Mouse (Mus musculus): ENCODE results near the gene Hexim2.

Hexim2 gene

DNA sequence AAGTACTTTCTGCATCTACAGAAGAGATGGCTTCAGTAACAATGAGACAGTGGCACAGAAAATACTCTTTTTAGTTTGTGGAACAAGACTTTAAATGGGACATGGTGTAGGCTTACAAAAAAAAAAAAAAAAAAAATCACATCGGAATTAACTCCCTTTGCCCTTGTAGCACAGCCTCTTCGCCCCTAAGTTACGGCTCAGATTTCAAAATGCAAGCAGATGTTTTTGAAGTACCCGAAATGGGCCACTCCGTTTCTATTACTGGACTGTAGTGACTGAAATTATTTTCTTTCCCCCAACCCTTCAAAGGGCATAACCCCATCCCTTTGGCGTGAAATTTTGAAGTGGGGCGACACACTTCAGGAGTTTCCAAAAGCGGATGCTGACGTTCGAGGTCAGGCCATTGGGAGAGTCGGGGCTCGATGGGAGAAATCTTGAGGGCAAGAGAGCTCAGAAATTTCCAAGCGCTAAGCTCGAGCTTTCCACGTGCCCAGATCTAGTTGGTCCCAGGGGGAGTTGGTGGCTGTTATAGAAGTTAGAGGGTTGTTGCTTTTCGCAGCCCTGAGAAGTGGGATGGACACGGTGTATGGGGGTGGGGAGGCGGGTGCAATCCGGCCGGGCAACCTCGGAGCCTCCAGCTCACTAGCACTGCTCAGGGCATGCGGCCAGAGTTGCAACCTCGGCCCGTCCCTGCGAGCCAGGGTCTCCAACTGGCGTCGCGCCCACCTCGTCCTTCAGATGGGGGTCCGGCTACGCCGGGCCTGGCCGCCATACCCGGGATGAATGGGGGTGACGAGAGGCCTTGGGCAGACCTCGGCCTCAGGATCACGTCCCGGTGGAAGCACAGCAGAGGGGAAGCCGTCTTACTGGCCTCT lies at the start of gene Hexim2:
Gene Hexim2, plus strand, starts transcription at position 729 of the 875 bp plus-strand sequence.
- peak in 1 of 2 experiments; percentile 42 for DNase-seq (ENCODE audit: low read depth in 2 of 2, low spot score in 2 of 2)

DNA sequence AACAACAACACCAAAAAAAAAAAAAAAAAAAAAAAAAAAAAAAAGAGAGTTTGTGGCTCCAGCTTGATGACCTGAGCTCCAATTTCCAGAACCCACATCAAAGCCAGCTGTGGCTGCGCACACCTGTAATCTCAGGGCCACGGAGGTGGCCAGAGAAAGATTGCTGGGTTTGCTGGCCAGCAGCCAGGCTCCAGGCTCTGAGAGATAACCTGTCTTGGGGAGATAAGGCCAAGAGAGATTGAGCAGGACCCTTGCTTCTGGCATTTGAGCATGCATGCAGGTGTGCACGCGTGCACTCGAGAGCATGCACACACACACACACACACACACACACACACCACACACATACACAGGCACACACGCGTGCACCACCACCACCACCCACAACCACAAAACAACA lies 38.9 kb upstream of the Hexim2 start:
- no peak for DNase-seq (ENCODE audit: low read depth in 2 of 2, low spot score in 2 of 2)

DNA sequence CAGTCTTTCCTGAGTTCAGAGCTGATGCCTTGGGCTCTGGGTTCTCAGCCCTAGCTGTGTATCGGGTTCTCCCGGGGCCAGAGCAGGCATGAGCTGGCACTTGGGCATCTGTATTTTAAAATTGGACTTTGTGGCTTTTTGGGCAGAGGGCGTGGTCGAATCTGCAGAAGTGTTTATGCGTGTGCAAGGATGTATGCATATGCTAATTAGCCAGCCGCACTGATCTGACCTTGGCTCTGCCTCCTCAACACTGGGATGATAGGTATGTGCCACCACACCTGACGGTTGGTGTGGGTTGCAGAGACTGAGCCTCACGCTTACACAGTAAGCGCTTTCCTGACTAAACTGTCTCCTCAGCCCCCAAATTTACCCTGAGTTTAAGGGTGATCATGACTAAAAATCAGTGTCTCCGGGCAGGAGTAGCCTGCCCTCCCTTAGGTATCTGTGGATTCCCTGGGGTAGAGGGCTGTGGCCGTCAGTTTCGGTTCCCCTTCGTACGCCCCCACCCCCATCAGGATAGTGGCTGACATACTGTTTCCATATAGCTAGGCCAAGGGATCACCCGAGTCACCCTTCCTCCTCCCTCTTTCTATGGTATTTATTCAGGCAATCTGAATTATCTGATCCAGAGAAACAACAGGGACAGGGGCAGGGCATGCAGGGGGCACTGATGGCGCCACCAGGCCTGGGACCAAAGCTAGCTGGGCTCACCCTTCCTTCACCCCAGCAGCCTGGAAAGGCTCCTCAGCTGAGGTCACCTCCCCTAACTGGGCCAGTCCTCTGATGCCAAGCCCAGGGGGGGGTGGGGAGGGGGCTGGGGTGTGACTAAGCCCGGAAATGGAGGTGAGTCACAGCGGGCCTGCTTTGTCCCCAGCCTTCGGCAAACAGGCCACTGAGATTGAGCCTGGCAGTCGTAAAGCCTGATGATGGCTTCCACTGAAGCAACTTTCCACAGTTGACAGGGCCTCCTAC lies 38.1 kb upstream of the Hexim2 start:
- no peak for DNase-seq (ENCODE audit: low read depth in 2 of 2, low spot score in 2 of 2)

DNA sequence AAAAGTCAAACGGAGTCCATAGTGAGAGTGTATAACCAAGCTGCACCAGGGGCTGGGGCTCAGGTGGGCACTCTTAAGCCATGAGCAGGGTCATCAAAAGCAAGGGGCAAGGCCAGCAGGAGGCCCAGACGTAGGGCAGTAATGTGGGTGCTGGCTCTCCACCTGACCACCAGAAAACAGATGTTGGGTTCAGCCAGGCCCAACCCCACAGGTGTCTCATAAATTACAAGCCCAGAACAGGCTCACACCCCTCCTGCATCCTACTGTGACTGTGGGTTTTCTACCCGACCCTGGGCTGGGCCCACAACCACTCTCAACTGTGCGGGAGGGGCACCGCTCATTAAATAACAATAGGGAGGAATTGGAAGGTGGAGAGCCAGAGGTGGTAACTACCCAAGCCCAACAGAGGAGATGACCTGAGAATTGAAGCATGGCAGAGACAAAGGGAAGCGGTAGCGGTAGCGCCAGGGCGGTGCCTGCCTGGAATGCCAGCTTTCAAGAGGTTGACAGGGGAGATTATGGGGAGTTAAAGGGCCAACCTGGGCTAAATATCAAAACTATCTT lies 37.0 kb upstream of the Hexim2 start:
- DNase-seq (ENCODE audit: low read depth in 2 of 2, low spot score in 2 of 2): no peak

DNA sequence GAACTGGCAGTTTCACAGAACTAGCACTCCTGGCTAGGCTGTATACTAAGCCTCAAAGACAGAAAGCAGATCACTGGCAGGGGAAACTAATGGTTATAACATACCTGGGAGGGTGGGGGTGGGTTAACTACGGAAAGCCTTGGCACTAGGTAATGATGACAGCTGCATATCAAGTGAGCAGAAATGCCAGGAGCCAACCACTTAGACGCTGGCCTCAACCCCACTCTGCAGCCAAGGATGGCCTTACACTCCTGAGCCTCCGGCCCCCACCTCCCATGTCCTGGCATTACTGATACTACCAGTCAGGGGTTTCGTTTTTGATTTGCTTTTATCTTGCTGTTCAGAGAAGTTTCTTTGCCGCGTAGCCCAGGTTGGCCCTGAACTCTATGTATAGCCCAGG lies 36.4 kb upstream of the Hexim2 start:
- no peak for DNase-seq (ENCODE audit: low read depth in 2 of 2, low spot score in 2 of 2)

DNA sequence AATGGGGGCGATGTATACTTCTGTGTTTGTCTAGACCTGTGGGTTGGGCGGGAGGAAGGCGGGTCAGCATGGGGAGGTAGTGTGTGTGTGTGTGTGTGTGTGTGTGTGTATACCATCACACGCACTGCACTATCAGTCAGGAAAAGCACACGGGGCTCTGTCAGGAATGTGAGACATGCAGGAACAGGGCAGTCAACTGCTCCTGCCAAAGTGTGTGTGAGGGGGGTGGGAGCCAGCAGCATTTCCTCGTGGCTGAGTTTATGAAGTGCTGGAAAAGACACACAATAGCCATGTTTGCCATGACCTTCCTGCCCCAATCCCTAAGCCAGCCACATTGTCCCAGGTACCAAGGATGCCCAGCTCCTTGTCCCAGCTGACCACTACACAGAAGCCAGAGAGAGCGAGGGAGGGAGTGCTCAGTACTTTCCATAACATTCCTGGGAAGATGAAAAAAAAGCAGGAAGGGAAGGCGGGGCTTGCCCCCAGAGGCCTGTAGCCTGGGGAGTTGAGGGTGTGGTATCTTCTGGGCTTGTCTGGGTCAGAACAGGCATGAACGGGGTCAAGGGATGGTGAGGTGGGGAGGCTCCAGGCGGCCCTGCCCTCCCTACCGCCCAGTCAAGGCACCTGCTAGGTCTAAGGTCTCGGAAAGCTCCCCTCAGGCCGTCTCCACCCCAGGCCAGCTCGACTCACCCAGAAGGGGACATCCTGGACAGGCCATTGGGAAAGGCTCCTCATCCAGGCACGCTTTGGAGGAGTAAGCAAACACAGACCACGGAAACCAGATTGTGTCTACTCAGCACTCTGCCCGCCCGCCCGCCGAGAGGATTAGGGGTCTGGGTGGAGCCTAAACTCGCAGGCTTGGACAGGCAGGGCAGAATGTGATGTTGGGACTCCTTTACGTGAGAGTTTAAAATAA lies 35.0 kb upstream of the Hexim2 start:
- DNase-seq (ENCODE audit: low read depth in 2 of 2, low spot score in 2 of 2): no peak

DNA sequence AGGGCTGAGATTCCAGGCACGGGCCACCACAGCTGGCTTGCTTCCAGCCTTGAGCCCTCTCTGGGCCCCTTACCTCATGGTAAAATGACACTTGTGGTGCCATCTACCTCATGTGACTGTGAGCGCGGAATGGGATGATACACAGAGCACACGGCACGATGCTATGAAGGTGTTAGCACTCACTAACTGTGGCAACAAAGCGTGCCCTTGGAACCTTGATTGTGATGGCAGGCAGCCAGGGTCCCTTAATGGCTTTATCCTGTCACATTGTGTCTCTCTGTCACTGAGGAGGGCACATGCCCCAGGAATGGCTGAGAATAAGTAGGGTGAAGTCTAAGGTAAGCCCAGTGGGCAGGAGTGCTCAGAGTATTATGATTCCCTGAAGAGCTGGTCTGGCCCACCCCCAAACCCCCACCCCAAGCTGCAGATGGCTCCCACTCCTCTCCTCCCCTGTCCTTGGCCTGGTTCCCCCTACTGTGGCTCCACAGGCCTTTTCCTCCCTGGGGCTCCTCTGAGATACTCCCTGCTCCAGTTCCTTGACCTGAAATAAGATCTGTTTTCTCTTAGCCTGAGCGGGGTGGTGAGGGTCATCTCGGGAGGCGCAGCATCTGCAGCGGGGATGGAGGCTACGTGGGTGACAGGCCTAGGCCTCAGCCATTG lies 33.6 kb upstream of the Hexim2 start:
- no peak for DNase-seq (ENCODE audit: low read depth in 2 of 2, low spot score in 2 of 2)

DNA sequence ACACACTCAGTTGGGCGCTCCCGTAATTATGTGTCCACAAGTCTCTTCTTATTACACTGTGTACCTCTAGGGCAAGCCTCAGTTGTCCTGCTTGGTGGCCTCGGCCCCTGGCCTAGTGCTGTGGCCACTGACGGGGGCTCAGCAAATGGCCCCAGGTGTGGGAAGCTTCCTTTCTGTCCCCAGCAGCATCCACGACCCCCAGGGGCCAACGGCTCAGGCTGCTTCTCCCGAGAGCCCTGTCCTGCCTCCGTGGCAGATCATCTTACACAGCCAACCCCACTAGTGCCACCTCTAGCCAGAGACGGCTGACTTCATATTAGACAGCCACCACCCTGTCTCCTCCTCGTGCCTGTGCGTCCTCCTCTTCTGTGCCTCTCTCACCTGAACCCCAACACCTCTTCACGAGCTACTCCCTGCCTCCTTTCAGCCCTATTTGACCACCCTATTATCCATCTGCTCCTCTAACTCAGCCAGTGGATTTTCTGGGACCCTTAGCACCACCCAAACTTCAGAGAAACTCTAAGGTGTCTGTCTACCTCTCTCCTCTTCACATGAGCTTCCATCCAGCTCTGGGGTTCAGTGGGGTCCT lies 32.8 kb upstream of the Hexim2 start:
- DNase-seq (ENCODE audit: low read depth in 2 of 2, low spot score in 2 of 2): no peak

DNA sequence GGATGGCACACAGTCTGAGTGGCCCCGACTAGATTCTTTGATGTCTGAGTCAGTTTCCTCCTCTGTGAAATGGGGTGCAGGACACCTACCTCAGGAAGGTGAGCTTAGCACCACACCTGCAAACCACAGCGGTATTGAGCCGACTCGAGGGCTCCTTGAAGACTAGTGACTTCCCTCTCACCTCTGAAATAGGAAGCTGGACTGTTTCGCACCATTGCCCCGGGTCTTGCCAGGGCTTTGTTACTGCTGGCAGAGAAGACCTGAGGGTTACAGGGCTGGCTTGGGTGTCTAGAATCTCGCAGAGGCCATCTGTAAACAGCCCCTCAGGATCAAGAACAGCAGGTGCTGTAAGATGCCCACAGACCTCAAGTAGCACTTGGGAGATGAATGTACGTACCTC lies 31.9 kb upstream of the Hexim2 start:
- no peak for DNase-seq (ENCODE audit: low read depth in 2 of 2, low spot score in 2 of 2)

DNA sequence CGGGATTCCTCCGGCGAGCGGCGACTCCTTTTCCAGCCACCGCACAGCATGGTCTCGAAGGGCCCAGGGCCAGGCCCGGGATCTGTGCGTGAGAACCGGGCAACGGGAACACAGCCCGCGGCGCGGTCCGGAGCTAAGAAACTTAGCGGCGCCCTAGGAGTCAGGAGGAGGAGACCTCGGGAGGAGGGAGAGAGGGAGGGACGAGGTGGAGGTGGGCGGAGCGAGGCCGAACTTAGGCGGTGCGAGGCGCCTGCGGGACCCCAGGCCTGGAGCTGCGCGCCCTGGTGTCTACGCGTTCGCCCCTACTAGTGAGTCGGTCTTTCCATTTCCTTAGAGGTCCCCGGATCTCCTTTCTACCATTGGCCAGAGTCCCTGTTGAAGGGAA lies 30.8 kb upstream of the Hexim2 start, which contains the start of the genes Plcd3 and Acbd4:
Gene Plcd3, minus strand, starts transcription at position 178 of the 385 bp plus-strand sequence.
Gene Acbd4, plus strand, starts transcription at position 202 of the 385 bp plus-strand sequence.
- peak in 1 of 2 experiments; percentile 27 for DNase-seq (ENCODE audit: low read depth in 2 of 2, low spot score in 2 of 2)

DNA sequence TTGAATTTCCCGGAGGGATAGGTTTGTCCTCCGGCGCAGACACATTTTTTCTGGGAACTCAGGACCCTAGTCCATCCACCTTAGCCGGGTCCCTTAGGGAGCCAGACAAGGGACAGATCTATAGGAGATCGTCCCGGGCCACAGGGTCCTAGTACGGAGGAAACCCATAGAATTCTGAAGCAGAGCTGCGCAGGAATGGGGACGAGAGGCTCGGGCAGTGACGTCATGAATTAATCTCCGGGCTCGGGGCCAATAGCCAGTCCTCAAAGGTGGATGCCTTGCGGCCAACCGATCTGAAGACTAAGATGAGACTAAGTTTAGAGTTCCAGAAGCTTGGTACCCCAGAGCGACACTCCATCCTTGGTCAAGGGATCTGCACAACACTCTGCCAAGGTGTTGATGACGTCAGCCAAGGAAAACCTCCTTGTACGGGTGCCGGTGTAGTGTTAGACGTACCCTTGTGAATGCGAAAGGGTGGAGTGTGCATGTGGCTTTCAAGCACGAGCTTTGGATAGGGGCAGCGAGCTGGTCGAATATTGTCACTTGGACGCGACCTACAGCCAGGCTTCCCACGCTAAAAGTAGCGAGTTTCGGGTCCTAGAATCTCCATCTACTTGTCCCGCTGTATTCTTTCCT lies 30.2 kb upstream of the Hexim2 start:
- DNase-seq (ENCODE audit: low read depth in 2 of 2, low spot score in 2 of 2): peak in 1 of 2 experiments; percentile 28

DNA sequence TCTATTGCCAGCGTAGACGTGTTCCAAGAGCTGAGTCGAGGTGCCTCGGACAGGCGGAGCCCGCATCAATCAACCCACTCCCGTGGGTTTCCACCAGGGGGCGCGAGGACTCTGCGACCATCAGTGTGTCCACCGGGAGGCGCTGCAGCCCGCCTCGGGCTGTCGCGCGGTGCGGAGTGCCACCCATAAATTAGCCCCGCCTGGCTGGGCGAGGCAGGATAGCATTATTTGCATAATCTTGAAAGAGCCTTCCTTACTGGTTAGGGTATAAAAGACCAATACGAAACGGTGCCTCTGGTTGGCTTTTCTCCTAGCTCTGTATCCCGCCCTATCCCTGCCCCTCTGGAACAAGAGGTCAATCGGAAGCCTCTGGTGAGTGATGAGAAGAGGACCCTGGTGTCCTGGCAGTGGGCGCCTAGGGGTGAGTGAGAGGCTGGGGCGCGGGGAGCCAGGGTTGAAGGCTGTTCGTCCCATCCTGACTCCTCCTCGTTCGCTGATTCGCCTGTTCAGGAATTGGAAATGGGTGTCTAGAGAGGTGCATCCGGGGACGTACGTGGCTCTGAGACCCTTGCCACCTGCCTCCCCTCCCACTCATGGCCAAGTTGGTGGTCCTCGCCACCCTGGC lies 29.4 kb upstream of the Hexim2 start:
- DNase-seq (ENCODE audit: low read depth in 2 of 2, low spot score in 2 of 2): peak; percentile 99

DNA sequence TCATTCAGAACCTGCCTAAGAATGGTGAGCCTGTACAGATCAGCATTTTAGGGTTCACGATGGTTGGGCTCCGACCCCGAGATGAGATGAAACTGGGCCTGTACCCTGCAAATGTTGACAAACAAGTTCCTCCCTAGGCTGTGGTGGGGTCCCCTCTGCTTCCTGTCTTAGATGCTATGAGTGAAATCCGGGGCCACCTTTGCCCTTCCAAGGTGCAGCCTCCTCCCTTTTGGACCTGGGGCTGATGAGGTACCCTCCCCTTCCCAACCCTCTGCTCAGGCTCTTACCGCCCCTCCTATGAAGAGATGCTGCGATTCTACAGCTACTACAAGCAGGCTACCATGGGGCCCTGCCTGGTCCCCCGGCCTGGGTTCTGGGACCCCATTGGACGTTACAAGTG lies 28.6 kb upstream of the Hexim2 start:
- no peak for DNase-seq (ENCODE audit: low read depth in 2 of 2, low spot score in 2 of 2)

DNA sequence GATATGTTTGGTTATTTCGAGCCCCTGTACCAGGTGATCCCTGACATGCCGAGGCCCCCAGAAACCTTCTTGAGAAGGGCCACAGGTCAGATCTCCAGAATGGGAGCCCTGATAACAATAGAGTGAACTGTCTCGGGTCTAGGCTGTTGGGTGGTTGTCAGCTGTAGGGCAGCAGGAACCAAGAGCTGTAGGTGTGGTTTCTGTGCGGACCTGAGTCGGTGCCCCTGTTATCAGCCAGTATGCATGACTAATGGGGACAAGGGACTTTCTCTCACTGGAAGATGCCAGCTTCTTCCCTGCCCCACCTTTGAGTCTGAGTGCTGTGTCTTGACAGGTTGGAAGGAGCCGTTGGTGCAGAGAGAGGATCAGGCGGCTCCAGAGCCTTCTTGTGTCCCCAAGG lies 27.8 kb upstream of the Hexim2 start:
- no peak for DNase-seq (ENCODE audit: low read depth in 2 of 2, low spot score in 2 of 2)

DNA sequence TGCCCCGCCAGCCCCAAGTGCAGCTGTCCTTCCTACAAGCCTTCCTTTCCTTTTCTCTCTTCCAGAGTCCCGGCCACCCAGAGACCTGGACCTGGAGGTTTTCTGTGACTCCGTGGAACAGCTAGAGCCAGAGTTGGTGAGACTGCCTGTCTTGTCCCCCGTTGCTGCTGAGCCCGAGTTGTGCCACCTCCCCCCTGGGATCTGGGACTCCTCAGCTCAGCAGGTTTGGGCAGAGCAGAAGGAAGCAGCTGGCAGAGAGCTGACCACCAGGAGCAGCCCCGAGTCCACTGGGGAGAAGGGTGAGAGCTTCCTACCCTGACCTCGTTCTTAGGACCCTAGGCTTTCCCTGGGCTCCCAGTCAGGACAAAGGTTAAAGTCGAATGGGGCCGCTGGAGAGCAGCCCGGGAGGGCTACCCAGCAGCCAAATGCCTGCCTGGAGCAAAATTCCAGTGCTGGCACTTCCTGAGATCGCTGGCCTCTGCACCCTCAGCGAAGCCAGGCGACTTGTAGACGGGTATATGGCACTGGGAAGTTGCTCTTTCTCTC lies 27.0 kb upstream of the Hexim2 start:
- DNase-seq (ENCODE audit: low read depth in 2 of 2, low spot score in 2 of 2): no peak

DNA sequence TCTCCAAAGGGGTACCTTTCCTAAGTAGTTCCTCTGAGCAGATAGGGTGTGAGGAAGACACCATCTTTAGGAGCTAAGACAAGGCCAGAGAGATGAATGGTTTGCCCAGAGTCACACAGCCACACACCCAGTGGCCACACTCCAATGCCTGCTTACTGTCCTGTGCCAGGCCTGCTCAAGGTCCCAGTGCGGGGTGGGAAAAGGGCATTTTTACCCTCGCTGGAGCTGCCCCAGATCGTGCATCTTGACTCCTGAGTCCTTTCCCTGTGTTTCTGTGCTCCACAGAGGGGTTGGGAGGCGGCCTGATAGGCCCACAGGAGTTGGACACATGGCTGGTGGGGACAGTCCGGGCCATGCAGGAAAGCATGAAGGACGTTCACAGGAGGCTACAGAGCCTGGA lies 26.4 kb upstream of the Hexim2 start:
- no peak for DNase-seq (ENCODE audit: low read depth in 2 of 2, low spot score in 2 of 2)

DNA sequence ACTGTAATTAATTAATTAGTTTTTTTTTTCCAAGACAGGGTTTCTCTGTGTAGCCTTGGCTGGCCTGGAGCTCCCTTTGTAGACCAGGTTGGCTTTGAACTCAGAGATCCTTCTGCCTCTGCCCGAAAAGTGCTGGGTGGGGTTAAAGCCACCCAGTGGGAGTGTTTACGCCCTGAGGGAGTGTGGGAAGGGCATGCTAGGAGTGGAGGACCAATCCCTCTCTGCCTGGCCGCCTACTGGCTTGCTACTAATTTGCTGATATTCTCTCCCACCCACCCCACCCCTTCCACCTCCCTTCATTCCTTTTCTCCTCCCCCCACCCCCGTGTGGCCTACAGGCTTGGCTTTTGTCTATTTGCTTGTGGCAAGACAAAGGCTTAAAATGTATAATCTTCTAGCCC lies 25.8 kb upstream of the Hexim2 start:
- no peak for DNase-seq (ENCODE audit: low read depth in 2 of 2, low spot score in 2 of 2)

DNA sequence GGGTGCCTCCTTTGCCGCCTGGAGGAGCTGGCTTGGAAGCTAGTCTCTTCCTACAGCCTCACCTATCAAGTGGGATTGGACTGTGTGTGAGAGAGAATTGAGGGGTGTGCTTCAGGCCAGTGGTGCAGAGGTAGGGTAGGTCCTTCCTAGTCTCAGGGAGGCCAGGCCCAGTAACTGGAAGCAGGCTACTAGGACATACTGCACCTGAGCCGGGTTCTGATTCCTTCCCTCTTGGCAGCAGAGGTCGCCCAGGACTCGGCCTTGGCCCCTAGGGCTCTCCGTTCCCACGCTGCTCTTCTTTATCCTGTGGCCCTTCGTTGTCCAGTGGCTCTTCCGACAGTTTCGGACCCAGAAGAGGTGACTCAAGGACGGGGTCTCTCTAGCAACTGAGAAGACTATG lies 20.9 kb upstream of the Hexim2 start:
- DNase-seq (ENCODE audit: low read depth in 2 of 2, low spot score in 2 of 2): no peak

Data from CD8-positive naive resting alpha-beta T cell, adult 2 months (primary cell).